Mouse (Mus musculus) embryonic facial prominence, embryonic 13.5 days (tissue): ENCODE measurements around the gene Atoh1. TPM values are rescaled to one million over a fixed set of nuclear protein-coding genes. Genes with fewer than 3 reads are reported as not detected.
A peak's percentile ranks its signal among the peaks of the same experiment; 100 is the strongest.

Experiments
- ATAC-seq: fragments of 200-750 bp; cut with Nextera tagmentation; 2 replicates; pipeline ENCODE4 v1.8.0; 2017; ENCODE audit warnings: low read depth; ENCODE audit not compliant: insufficient number of reproducible peaks, insufficient read depth, low FRiP score, low TSS enrichment
- H3K27ac ChIP-seq: fragments of 300-500 bp; sonication (generic); 2 replicates; pipeline ENCODE4 v1.5.1; 2015; ENCODE audit warnings: moderate library complexity, mild to moderate bottlenecking, inconsistent platforms
- H3K27me3 ChIP-seq: fragments of 300-500 bp; sonication (generic); 2 replicates; pipeline ENCODE4 v1.6.1; 2015; ENCODE audit warnings: mild to moderate bottlenecking, inconsistent platforms
- H3K36me3 ChIP-seq: fragments of 300-500 bp; sonication (generic); 2 replicates; pipeline ENCODE4 v1.6.1; 2015; ENCODE audit warnings: mild to moderate bottlenecking, inconsistent platforms
- H3K4me1 ChIP-seq: fragments of 300-500 bp; sonication (generic); 2 replicates; pipeline ENCODE4 v1.6.1; 2015; ENCODE audit warnings: inconsistent platforms
- H3K4me2 ChIP-seq: fragments of 300-500 bp; sonication (generic); 2 replicates; pipeline ENCODE4 v1.6.1; 2015; ENCODE audit warnings: moderate library complexity, mild to moderate bottlenecking, inconsistent platforms
- H3K4me3 ChIP-seq: fragments of 300-500 bp; sonication (generic); 2 replicates; pipeline ENCODE4 v1.5.1; 2015; ENCODE audit warnings: mild to moderate bottlenecking, inconsistent platforms
- H3K9ac ChIP-seq: fragments of 300-500 bp; sonication (generic); 2 replicates; pipeline ENCODE4 v1.6.1; 2015; ENCODE audit warnings: mild to moderate bottlenecking, inconsistent platforms
- H3K9me3 ChIP-seq: fragments of 300-500 bp; sonication (generic); 2 replicates; pipeline ENCODE4 v1.6.1; 2016; ENCODE audit warnings: inconsistent platforms
- WGBS: fragments of 180-500 bp; shearing (Covaris S2); methylation state at CpG from one replicate; pipeline ENCODE4 v1.1.7; 2015; ENCODE audit warnings: mixed read lengths; 5-methylcytosine and 5-hydroxymethylcytosine counted together
- polyA plus RNA-seq: library from polyadenylated mRNA; unstranded; fragments of >200 nt; fragmentation: Nextera tagmentation; extraction: Ambion mirVana; gene quantifications from 2 replicates; pipeline ENCODE4 v1.2.1, GENCODE M21; 2015

The Atoh1 gene
- polyA plus RNA-seq, 1 experiment from 2014 or later = 0.31 TPM

DNA sequence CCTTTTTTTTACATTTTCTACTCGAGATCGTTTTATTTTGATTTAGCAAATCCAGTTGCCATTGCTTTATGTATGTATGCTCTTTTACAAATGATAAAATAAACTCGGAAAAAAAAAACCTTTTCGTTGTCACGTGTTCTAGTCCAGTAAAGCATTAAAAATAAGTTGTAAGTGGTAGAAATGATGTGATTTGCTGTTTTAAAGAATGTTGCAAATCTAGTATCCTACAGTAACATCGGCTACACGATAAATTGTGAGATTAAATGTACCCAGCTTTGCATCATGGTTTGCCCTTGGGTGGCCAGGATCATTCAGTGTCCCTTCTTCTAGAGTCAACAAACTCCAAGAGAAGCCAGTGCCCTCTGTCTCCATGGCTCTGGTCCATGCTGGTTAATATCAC is 2.2 kb downstream of the Atoh1 start:
- Histone ChIP-seq H3K4me3 (no peak overlapping the region), H3K9ac (no peak overlapping the region), H3K27me3 (peaks cover 95% of the 10 kb centered on the region), H3K9me3 (no peaks in the 10 kb centered on the region), H3K4me1 (peaks cover 35% of the 10 kb centered on the region), H3K36me3 (no peaks in the 10 kb centered on the region), H3K4me2 (no peak overlapping the region), H3K27ac (no peak overlapping the region)
- WGBS = 6% methylated on average over 7 of the region's 7 CpGs
- ATAC-seq = no peak

DNA sequence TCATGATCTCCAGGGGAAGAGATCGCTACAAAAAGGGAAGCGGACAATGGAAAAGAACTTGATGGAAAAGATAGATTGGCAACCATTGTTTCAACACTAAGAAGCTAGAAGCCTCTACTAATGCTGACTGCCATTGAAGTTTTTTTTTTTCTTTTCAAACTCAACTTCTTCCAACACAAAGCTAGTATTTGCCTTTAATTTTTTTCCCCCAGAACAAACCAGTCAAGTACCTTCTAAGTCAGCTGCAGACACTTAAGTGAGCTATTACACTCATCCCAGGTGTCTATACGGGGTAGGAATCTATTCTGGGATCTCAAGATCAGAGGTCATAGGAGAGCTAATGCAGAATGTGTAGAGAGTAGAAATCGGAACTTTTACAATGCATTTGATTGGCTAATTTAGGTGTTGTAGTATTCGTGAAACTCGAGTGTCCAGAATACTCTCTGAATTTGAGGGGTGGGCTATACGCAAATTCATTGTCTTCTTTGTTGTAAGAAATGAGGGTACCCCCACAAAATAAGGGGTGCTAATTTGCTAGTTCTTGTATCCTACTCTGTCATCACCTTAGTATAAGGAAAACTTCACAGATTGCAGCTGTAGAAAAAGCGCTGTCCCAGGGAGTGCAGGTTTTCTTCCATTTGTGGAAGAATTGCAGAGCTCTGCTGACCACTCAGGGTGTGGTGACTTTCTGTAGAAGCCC is 2.8 kb downstream of the Atoh1 start:
- no peak overlapping the region for H3K4me2 ChIP-seq
- H3K4me3 ChIP-seq = no peak overlapping the region
- H3K36me3 ChIP-seq = no peaks in the 10 kb centered on the region
- H3K27ac ChIP-seq = no peak overlapping the region
- H3K4me1 ChIP-seq = peaks cover 35% of the 10 kb centered on the region
- no peak overlapping the region for H3K9ac ChIP-seq
- ATAC-seq = no peak
- peaks cover 98% of the 10 kb centered on the region for H3K27me3 ChIP-seq
- WGBS = 2% methylated on average over 8 of the region's 8 CpGs
- no peaks in the 10 kb centered on the region for H3K9me3 ChIP-seq

DNA sequence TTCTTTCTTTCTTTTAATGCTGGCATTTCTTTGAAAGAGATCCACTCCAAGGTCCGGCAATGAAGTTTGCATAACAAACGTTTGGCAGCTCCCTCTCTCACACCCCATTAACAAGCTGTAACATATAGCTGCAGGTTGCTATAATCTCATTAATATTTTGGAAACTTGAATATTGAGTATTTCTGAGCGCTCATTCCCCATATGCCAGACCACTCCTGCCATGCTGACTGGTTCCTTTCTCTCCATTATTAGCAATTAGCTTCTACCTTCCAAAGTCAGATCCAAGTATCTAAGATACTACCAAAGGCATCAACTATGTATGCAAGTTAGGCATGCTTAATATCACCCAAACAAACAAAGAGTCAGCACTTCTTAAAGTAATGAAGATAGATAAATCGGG is 4.4 kb downstream of the Atoh1 start:
- Histone ChIP-seq H3K4me1 (peaks cover 27% of the 10 kb centered on the region), H3K4me3 (no peak overlapping the region), H3K4me2 (no peak overlapping the region), H3K9me3 (no peaks in the 10 kb centered on the region), H3K36me3 (no peaks in the 10 kb centered on the region), H3K27me3 (peaks cover 89% of the 10 kb centered on the region), H3K9ac (no peak overlapping the region), H3K27ac (no peak overlapping the region)
- under 1% methylated on average over 4 of the region's 4 CpGs for WGBS
- ATAC-seq = no peak

DNA sequence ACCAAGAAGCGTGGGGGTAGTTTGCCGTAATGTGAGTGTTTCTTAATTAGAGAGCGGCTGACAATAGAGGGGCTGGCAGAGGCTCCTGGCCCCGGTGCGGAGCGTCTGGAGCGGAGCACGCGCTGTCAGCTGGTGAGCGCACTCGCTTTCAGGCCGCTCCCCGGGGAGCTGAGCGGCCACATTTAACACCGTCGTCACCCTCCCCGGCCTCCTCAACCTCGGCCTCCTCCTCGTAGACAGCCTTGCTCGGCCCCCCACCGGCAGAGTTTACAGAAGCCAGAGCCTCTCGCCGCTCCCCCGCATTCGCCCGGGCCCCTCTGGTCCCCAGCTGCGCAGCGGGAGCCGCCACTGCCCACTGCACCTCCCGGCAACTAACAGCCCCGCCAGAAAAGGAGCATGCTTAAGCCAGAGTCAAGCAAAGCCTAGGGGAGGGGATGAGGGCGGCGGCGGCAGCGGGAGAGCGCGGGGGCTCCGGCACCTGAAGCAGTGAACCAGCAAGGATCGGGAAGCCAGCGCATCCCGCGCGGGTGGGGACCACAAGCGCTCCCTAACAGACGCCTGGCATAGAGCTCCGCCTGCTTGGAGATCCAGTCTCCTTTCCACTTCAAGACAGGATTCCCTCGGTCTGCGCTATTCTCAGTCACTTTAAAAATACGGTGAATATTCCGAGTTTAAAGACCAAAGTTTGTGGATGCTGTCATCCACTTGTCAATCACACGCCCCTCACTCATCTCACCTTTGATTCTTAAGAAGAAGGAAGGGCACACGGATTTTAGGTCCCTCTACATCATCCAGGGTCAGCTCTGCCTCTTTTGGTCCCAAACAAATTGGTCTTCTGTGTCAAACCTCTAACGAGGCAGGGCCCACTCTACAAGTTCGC is 5.8 kb downstream of the Atoh1 start:
- peak overlapping the region; percentile 93 for H3K4me2 ChIP-seq
- H3K36me3 ChIP-seq = no peaks in the 10 kb centered on the region
- H3K4me1 ChIP-seq = peaks cover 14% of the 10 kb centered on the region
- no peak overlapping the region for H3K27ac ChIP-seq
- H3K27me3 ChIP-seq = peaks cover 79% of the 10 kb centered on the region
- H3K9me3 ChIP-seq = no peaks in the 10 kb centered on the region
- peak; percentile 32; the same call in 1 of the 2 replicates for ATAC-seq
- H3K4me3 ChIP-seq = peak overlapping the region; percentile 48
- 1% methylated on average over 54 of the region's 54 CpGs for WGBS
- H3K9ac ChIP-seq = peak overlapping the region; percentile 44; the same call in 1 of the 2 replicates

DNA sequence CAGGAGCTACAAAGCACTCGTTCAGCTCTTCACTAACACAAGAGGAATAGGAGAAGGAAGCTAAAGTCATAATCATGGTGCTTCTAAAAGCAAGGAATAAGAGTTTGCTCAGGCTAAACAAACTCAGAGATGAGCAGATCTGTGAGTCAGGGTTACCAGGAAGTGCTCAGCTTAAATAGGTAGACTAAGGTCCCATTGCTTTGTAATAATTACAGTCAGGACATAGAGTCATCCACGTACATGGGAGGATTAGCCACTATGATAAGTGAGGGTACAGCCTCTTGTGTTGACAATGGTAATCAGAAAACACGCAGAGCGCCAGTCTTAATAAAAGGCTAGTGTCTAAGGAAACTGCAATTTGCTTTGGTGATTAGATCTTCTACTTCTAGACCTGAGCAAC is 7.4 kb downstream of the Atoh1 start:
- H3K27me3 ChIP-seq = peaks cover 65% of the 10 kb centered on the region
- H3K36me3 ChIP-seq = no peaks in the 10 kb centered on the region
- H3K27ac ChIP-seq = no peak overlapping the region
- no peak overlapping the region for H3K4me3 ChIP-seq
- WGBS = 61% methylated on average over 4 of the region's 4 CpGs
- no peaks in the 10 kb centered on the region for H3K9me3 ChIP-seq
- H3K9ac ChIP-seq = no peak overlapping the region
- peaks cover 9% of the 10 kb centered on the region; the same call in 1 of the 2 replicates for H3K4me1 ChIP-seq
- H3K4me2 ChIP-seq = no peak overlapping the region
- ATAC-seq = no peak

DNA sequence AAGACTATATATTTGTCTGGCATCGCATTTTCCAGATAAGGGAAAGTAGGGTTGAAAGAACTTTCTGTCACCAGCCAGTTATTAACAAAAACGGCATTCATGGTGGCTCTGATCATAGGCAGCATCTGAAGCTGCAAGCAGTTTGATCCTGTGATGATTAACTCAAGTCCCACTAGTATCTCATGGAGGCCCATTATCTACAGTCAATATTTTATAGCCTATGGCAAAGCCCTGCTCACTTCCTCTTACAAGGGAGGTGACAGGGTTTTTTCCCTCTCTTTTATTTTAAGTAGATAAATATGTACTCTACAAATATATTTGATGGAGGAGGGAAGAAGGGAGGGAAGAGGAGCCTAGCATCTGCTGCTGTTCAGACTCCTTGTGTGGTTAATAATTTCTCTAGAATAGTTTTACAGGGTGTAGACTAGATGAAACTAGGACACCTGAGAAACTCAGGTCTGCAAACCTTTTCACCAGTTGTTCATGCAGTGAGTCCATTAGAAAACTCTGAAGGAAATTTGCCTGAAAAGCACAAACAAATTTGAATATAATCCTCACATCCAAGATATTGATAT is 14.1 kb downstream of the Atoh1 start:
- H3K27me3 ChIP-seq = 0 out of 2 replicates have a peak, but pooled peaks cover 3% of the 10 kb centered on the region

DNA sequence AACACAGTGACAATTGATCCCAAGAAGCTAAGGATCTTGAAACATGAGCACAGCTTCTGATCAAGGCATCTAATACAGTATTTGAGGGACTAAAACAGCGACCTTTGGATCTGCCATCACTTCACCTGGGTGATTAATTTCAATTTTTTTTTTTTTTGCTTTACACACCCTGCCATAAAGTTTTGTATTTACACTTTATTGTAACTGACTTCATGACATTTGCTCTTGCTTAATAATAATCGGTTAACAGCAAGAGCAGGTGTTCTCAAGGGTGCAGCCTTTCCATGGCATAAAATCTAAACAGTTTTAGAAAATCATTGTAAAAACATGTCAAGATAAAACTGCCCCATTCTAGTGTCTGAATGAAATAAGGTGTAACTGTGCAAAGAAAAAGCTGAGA is 25.6 kb downstream of the Atoh1 start:
- Histone ChIP-seq H3K4me3 (no peak overlapping the region), H3K4me2 (no peak overlapping the region), H3K36me3 (no peaks in the 10 kb centered on the region), H3K9ac (no peak overlapping the region), H3K27ac (no peak overlapping the region), H3K27me3 (no peaks in the 10 kb centered on the region), H3K9me3 (no peaks in the 10 kb centered on the region), H3K4me1 (no peaks in the 10 kb centered on the region)
- WGBS = 79% methylated on average over 2 of the region's 2 CpGs
- ATAC-seq = no peak

More for the DNA sequence above, 14.1 kb downstream of the Atoh1 start:
- Histone ChIP-seq H3K36me3 (no peaks in the 10 kb centered on the region), H3K9me3 (no peaks in the 10 kb centered on the region), H3K4me3 (no peak overlapping the region), H3K4me1 (no peaks in the 10 kb centered on the region), H3K9ac (no peak overlapping the region), H3K4me2 (no peak overlapping the region), H3K27ac (no peak overlapping the region)
- no peak for ATAC-seq
- WGBS = 77% methylated on average over 2 of the region's 2 CpGs

DNA sequence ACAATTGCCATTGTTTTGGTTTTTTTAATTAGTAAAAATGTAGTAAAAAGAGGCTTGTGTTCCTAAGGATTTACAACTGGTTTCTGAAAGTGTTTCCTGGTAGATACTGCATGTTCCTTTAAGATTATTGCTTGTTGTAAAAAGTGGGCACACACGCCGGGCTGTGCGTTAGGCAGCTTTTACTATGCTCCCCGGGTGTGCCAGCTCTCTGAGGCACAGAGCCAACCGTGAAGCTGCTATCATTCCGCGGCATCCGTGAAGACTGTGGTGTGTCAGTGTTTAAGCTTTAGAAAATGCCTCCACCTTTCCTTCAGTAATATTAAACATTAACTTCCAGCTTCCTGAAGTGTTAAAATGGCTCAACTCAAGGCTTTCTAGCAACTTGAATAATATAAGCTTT is 35.0 kb downstream of the Atoh1 start:
- H3K27ac ChIP-seq = no peak overlapping the region
- no peak overlapping the region for H3K4me2 ChIP-seq
- no peak for ATAC-seq
- H3K27me3 ChIP-seq = no peaks in the 10 kb centered on the region
- WGBS = 62% methylated on average over 8 of the region's 8 CpGs
- H3K36me3 ChIP-seq = no peaks in the 10 kb centered on the region
- H3K9ac ChIP-seq = no peak overlapping the region
- H3K4me3 ChIP-seq = no peak overlapping the region
- no peaks in the 10 kb centered on the region for H3K4me1 ChIP-seq
- H3K9me3 ChIP-seq = no peaks in the 10 kb centered on the region

DNA sequence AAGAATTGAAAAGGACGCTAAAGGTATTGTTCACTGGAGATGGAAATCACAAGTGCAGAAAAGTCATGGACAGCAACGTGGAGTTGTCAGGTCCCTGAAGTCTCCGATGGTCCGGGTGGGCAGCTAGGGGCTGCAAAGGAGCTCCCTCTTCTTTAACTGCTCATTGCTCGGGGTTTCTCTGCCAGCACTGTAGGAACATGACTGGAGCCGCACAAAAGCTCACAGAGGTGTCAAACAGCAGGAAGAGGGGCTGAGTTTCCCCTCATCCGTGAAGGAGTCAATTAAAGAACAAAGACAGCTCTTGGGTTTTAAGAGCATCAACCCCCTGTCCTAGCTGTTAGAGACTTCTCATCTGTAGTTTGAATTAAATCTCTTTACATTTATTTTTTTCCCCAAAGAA is 44.5 kb downstream of the Atoh1 start:
- no peak overlapping the region for H3K4me3 ChIP-seq
- H3K27me3 ChIP-seq = no peaks in the 10 kb centered on the region
- H3K27ac ChIP-seq = no peak overlapping the region
- no peak for ATAC-seq
- no peaks in the 10 kb centered on the region for H3K4me1 ChIP-seq
- no peaks in the 10 kb centered on the region for H3K36me3 ChIP-seq
- WGBS = 8% methylated on average over 7 of the region's 7 CpGs
- no peak overlapping the region for H3K9ac ChIP-seq
- H3K4me2 ChIP-seq = no peak overlapping the region
- H3K9me3 ChIP-seq = no peaks in the 10 kb centered on the region
